Mouse (Mus musculus) megakaryocyte, embryonic 14.5 days (primary cell): ENCODE results near the gene Zcwpw1.

Source experiments
- FLI1 ChIP-seq: IDR thresholded peaks from 2 replicates; pipeline ENCODE4 v1.6.1; 2012; ENCODE audit warnings: low read length, inconsistent platforms, mixed read lengths
- GATA1 ChIP-seq: IDR thresholded peaks from 3 replicates; pipeline ENCODE4 v1.6.1; 2012; ENCODE audit warnings: mixed read lengths, low read length, inconsistent platforms, borderline replicate concordance

DNA sequence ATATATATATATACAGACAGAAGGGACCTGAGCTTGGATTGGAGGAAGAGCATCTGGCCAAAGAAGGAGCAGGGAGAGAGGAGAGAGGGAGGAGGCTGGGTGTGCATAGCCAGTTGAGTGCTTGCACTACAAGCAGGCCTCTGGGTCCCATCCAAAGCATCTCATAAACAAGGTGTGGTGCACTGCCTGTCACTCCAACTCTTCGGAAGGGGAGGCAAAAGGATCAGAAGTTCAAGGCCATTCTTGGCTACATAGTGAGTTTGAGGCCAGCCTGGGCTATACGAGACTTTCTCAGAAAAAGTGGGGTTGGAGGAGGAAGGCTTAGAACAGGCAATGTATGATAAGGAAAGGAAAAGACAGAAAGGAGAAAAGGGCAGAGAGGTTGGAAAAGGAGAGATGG is 38.4 kb downstream of the Zcwpw1 start:
- TF ChIP-seq GATA1 (no peak), FLI1 (no peak)
